Mouse (Mus musculus) mouse embryonic stem cell (cell line): ENCODE results near the gene Bud23.
"Not testable (repeated sequence)": the region's sequence is repeated elsewhere in the genome, so short reads cannot be mapped to it uniquely, and the experiment has no call there.

Source experiments
- in situ Hi-C, 2 experiments: fragments of 300-500 bp; cut with MboI; formaldehyde crosslinking; loops; 1 replicate in 1 of 2; 3 replicates in 1 of 2; pipeline ENCODE4 v1.14.3; 2019 to 2020; ENCODE audit warnings: low sequenced_read_pairs in 2 of 2, low pct_unique_long_range_greater_than_20kb in 1 of 2, mixed read lengths in 1 of 2; ENCODE audit not compliant: unreplicated experiment in 1 of 2

Bud23 gene

DNA sequence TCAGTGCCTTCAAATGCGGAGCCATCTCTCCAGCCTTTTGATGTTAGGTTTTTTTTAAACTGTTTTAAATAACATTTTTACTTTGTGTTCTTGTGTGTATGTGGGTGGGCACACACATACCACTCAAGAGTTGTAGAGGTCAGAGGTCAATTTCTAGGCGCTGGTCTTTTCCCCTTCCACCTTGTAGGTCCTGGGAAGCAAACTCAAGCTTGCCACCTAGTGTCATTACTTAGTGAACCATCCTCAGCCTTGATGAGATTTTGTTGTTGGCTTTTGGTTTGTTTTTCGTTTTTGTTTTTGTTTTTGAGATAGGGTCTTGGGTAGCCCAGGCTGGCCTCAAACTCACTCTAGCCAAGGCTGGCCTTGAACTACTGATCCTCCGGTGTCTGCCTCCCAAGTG, 10.9 kb upstream of the Bud23 start:
- in situ Hi-C loops, result no loop called here

- in situ Hi-C loops, result no loop called here
These were observed 8.8 kb upstream of the Bud23 start for GRCm38 (mm10) chr5:135073349-135074150.

DNA sequence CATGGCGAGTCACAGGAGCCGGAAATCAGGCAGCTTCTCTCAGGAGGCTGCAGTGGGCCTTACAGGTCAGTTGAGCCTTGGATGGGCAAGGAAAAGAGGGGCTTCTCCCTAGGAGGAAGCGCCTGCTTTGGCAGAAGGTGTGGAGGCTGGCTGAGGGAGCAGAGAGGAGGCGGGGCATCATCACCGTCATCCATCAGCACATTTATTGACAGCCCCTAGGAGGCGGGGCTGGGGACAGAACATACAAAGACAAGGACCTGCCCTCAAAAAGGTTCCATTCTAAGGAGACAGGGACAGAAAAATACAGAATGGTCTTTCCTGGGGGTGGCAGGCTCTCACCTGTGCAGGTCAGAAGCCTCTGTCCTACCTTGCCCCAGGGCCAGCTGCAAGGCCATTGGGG, 8.0 kb upstream of the Bud23 start:
- in situ Hi-C loops, result no loop called here

- in situ Hi-C loops, result no loop called here
These were observed 7.3 kb upstream of the Bud23 start for GRCm38 (mm10) chr5:135072061-135072460.

- in situ Hi-C loops, result no loop called here
These were observed 5.7 kb upstream of the Bud23 start for GRCm38 (mm10) chr5:135070448-135070847.

DNA sequence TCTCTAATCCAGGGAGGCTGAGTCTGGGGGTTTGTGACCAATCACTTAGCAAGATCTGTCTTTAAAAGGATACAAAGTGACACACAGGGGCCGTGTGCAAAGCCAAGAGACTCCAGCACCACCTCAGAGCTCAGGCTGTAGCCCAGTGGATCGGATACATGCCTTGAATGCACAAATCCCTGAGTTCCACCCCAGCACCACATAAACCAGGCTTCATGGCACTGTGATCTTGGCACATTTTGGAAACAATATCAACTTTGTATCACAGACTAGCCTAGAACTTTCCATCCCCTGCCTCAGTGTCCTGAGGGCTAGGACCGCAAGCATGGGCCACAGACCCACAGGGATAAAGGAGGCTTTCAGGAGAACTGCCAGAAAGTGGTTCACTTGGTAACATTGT, 1.2 kb upstream of the Bud23 start:
- in situ Hi-C loops, result no loop called here

DNA sequence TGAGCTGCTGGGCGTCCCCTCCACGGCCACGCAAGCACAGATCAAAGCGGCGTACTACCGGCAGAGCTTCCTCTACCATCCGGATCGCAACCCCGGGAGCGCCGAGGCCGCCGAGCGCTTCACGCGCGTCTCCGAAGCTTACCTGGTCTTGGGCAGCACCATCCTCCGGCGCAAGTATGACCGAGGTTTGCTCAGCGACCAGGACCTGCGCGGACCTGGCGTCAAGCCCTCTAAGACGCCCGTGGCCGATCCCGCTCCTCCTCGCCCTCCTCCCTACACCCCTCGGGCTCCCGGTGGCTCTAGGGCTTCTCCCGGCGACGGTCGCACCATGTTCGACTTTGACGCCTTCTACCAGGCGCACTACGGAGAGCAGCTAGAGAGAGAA, 385 bp downstream of the Bud23 start:
- in situ Hi-C loops, result no loop called here

- in situ Hi-C loops, result no loop called here
These were observed 954 bp downstream of the Bud23 start, which contains the start of gene Dnajc30 for GRCm38 (mm10) chr5:135063629-135064381. Gene Dnajc30, plus strand, starts transcription at chr5:135064202.

DNA sequence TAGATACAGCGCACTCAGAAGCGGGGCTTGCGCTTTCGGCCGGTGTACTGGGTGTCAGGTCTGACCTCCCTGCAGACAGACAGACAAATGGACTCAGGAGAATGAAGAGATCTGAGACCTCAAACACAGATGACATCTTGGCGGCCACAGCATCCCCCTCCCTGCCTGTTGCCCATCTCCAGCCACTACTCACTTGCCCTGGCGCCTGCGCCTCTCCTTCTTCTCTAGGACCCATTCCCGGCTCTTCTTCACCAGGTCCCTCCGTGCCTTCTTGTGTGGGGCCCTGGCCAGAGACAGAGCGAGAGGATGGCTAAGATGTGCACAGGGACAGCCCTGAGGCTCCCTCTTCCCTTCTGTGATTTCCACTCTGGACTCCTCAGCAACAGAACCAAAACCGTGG, 11.4 kb downstream of the Bud23 start:
- in situ Hi-C loops, result no loop called here

DNA sequence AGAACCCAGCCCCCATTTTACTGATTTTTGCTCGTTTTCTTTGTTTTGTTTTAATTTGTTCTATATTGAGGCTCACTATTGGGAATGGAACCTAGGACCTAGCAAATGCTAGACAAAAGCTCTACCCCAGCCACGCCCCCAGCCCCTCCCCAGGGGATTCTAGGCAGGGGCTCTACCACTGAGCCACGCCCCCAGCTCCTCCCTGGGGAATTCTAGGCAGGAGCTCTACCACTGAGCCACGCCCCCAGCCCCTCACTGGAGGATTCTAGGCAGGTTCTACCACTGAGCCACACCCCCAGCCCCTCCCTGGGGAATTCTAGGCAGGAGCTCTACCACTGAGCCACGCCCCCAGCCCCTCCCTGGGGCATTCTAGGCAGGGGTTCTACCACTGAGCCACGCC, 15.5 kb downstream of the Bud23 start:
- in situ Hi-C loops, result not testable (repeated sequence)

GRCm38 (mm10) chr5:135048539-135048938, 16.2 kb downstream of the Bud23 start:
- in situ Hi-C loops, result no loop called here

DNA sequence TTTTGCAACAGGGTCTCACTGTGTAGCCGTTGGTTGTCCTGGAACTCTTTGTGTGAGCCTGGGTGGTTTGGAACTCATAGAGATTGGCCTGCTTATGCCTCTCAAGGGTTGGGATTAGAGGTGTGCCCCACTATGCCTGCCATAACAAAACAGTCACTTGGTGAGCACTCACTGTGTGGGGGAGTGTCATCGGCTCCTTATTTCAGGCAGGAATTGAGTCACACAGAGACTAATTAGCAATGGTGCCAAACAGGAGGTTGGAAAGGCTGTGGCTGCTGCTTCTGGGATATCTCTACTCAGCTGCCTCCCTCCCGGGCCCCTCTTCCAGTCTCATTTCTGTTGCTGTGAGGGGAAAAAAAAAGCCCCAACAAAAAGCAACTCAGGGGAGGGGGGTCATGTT, 20.2 kb downstream of the Bud23 start:
- in situ Hi-C loops, result no loop called here

GRCm38 (mm10) chr5:135042105-135042788, 22.5 kb downstream of the Bud23 start:
- in situ Hi-C loops, result no loop called here

DNA sequence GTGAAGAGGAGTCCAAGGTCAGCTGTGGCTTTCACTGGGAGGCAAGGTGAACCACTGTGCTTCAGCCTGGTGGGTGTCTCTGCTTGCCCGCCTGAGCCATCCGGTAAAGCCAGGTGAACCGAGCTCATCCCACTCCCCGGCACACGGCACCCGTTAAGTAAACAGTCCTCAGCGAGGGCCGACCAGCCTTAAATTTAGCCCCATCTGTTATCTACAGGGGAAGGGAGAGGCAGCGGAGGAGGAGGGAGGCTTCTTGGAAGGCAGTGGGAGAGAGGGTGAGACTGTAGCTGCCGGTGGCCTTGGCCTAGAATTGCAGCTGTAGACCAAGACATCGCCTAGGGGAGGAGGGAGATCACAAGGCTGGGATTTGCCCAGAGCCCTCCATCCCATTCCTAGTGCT, 24.0 kb downstream of the Bud23 start:
- in situ Hi-C loops, result no loop called here

DNA sequence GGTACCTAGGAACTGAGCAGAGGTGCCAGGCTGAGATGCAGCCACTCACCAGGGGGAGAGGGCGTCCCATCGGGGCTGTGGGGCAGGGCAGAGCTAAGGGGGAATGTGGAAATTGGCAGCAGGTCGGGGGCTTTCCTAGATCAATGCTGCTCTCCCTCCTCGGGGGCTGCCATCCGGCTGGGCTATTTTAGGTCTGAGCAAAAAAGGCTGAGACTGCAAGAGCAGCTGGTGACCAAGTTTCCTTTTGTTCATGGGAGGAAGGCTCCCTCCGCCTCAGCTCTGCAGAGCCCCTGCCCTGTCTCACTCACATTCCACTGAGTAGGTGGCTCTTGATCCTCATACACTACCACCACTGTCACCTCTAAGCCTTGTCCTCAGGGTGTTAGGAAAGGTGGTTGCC, 24.7 kb downstream of the Bud23 start:
- in situ Hi-C loops, result no loop called here

DNA sequence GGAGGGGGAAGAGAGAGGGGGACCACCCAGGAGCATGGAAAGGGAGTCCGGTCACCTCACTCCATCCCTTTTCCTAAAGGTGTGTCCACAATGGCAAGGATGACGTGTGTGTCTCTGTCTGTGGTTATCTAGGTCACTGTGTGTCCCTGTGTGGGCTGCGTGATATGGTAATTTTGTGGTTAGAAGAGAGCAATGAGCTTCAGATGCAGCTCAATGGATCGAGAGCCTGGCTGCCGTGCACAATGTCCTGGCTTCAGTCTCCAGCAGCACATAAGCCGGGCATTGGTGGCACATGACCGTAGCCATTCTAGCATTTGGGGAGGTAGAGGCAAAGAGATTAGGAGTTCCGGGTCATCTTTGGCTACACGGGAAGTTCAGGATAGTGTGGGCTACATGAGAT, 25.2 kb downstream of the Bud23 start:
- in situ Hi-C loops, result no loop called here

DNA sequence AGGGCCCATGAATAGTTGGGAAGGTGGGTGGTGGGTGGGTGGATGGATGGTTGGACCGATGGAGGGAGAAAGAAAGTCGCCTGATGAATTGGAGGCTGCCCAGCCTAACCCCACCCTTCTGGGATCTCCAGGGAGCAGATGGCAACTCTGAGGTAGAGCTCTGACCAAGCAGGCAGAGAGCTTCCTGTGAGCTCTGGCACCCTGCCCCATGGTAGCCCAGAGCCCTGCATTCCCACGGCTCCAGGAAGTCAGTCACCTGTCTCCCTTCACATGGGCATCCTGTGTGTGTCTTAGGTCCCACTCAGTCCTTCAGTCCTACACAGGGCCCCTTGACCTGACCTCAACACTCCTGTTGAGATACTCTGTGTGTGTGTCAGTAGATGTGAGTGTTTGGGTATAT, 26.8 kb downstream of the Bud23 start:
- in situ Hi-C loops, result no loop called here

DNA sequence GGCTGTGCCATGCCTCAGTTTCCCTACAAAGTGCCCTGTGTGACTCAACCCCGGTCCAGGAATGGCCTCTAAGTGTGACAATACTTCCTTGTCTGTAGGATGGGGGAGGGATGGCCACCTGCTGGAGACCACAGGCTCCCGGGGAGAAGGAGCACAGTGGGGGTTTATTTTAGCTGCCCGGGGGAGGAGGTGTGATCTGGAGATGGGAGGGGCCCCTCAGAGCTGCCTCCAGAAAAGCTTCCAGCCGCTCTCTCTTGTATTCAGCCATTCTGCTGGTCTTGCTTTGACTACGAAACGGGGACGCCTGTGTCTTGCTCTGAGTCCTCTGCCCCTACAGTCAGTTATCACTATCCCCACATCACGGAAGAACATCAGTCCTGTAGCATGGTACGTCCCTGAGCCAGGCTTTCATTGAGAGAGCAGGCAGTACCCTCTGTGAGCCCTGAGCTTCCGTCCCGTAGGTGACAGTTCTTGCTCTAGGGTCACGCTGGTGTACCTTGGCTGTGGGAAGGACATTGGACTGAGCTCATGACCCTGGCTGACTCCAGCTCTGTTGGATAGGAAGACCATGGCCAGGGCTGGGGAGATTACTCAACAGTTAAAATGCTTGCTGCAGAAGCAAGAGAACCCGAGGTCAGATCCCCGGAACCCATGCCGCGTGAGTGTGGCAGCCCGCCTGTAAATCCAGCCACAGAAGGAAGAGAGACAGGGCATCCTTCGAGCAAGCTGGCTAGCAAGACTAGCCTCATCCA, 29.0 kb downstream of the Bud23 start:
- in situ Hi-C loops, result no loop called here

DNA sequence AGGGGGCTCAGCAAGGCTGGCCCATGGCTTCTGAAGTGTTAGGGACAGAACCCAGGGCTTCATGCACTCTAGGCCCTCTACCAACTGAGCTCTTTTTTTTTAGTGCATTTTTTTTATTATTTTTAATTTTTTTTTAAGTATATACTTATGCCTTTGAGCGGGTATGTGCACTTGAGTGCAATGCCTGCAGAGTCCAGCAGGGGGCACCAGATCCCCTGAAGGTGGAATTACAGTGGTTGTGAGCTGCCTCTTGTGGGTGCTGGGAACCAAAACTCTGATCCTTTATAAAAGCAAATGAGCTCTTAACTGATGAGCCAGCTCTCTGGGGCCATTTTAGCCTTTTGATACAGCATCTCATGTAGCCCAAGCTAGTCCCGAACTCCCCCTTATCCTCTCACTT, 30.2 kb downstream of the Bud23 start:
- in situ Hi-C loops, result no loop called here
